Mouse (Mus musculus): ENCODE measurements at regions not wholly inside any gene's neighbourhood (a gene's known extent, or its start where the extent isn't known, plus 50 kb on each side); places are given as distances from the start of the nearest gene placed in this dataset.

GRCm38 (mm10) chr7:93424717-93425116, 345.1 kb downstream of the Fam181b start:
- in situ Hi-C loops (cut with MboI, MseI): loop anchor here (10.0 kb wide), 1 partner anchor 1540 kb away; no protein-coding TSS in a partner anchor

- in situ Hi-C loops (cut with MboI, MseI): no loop called here
Measured at GRCm38 (mm10) chr7:93435034-93435433, 355.4 kb downstream of the Fam181b start.

- in situ Hi-C loops (cut with MboI, MseI): no loop called here
Measured at GRCm38 (mm10) chr7:93454071-93454470, 374.4 kb downstream of the Fam181b start.

- in situ Hi-C loops (cut with MboI, MseI): no loop called here
Measured at GRCm38 (mm10) chr7:93463377-93463776, 383.7 kb downstream of the Fam181b start.

- in situ Hi-C loops (cut with MboI, MseI): no loop called here
Measured at GRCm38 (mm10) chr7:93473371-93473770, 393.7 kb downstream of the Fam181b start.

GRCm38 (mm10) chr7:93510636-93511035, 431.0 kb downstream of the Fam181b start:
- in situ Hi-C loops (cut with MboI, MseI): no loop called here

GRCm38 (mm10) chr7:93511237-93511636, 431.6 kb downstream of the Fam181b start:
- in situ Hi-C loops (cut with MboI, MseI): no loop called here

GRCm38 (mm10) chr7:93559131-93559530, 479.5 kb downstream of the Fam181b start:
- in situ Hi-C loops (cut with MboI, MseI): no loop called here

- in situ Hi-C loops (cut with MboI, MseI): no loop called here
Measured at GRCm38 (mm10) chr7:93577523-93577922, 497.9 kb downstream of the Fam181b start.

- in situ Hi-C loops (cut with MboI, MseI): no loop called here
Measured at GRCm38 (mm10) chr7:93587121-93587520, 507.5 kb downstream of the Fam181b start.

- in situ Hi-C loops (cut with MboI, MseI): no loop called here
Measured at GRCm38 (mm10) chr7:93588088-93588487, 508.4 kb downstream of the Fam181b start.

Data from T-helper 1 cell (primary cell).